Mouse (Mus musculus) lung, postnatal 25 days (tissue): ENCODE measurements around the gene Elavl2.

Experiments
- DNase-seq: peaks from one replicate; pipeline ENCODE4 v3.0.0; 2022; ENCODE audit warnings: low spot score

Gene Elavl2

DNA sequence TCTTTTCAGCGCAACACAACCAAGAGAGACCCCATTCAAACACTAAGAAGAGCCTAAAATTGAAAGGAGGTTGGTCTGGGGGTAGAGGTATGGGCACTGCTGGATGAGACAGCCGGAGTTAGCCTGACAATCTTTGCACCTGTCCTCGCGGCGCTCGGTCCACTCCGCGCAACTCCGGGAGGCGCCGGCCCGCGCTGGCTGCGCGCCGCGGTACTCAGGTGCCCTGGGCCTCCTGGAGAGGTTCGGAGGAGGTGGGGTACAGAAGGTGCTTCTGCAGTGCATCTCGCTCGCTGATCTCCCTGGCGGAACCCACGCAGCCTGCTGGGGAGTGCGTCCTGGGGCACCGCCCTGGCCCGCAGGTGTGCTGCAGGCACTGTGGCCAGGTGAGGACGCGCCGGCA is at the start of gene Elavl2:
Gene Elavl2 (minus strand): TSS at position 363 of the 400 bp plus-strand sequence.
- DNase-seq = no peak

DNA sequence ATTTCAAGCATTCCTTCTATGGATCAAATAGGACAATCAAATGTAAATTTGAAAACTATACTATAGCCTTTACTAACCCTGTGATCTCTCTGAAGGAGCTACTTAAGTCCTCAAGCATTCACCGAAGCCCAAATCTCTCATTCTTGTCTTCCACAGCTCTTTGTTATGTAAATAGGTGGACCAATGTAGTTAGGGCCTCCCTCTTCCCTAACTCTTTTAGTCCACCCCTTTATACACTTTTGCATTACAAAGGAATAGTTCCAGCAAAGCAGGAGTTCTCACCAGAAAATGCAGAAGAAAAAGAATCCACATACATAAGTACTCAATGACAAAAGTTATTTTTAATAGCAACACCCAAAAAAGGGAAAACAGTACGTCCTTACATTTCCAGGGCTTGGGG is 47.3 kb upstream of the Elavl2 start:
- no peak for DNase-seq

DNA sequence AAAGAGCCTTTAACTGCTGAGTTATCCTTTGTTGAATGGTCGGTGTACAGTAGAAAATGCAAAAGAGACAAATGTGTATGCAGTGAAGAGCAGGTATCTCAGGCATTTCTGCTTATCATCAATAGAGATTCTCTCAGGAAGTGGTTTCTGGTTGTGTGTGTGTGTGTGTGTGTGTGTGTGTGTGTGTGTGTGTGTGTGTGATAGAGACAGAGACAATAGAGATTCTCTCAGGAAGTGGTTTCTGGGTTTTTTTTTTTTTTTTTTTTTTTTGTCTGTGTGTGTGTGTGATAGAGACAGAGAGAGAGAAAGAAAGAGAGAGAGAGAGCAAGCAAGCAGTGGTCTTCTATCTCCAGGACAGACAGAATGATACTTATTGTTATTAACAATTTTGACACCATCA is 15.0 kb upstream of the Elavl2 start:
- no peak for DNase-seq

DNA sequence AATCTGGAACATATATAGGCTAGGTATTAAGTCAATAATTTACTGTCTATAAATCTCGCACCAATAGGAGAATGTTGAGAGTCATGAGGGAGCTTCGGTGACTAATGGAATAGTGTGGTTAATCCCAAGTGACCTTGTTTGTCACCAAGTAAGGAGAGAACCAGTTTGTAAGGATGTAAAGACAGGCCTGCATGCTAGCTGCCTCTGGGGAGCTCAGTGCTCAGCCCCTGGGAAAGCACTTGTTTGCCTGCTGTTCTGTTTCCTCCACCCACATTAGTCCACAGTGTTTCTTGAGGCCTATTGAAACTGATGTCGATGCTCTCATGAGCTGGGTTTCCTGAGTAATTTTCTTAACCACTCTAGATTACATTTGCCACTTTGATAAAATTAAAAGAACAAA is 4.5 kb upstream of the Elavl2 start:
- no peak for DNase-seq

DNA sequence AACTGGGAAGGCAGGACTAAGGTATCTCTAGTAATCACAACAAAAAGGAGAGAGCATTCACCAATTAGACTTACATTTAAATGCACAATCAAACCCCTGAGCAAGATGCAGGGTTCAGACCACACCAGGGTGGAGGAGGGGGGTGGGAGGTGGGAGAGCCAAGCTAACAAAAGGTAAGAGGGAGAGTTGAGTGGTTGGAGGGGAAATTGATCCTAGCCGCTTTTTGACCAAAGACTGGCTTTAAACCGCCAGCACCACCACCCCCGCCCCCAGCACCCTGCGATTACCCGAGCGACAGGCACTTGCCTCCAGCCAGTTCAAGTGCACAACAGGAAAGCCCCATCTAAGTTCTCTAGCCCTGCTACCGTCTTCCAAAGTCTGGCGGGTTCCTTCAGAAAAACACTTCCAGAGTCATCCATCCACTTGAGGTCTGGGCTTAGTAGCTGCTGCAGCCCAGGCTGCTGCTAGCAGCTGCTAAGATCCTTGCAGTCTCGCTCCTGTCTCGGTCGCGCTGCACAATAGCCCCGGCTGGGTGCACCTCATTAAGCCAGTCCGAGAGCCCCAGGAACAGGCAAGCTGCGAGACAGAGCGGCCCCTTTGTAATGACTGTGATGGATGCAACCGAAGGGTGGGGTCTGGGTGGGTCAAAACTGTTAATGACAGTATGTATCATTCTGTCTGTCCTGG is 932 bp downstream of the Elavl2 start:
- no peak for DNase-seq

DNA sequence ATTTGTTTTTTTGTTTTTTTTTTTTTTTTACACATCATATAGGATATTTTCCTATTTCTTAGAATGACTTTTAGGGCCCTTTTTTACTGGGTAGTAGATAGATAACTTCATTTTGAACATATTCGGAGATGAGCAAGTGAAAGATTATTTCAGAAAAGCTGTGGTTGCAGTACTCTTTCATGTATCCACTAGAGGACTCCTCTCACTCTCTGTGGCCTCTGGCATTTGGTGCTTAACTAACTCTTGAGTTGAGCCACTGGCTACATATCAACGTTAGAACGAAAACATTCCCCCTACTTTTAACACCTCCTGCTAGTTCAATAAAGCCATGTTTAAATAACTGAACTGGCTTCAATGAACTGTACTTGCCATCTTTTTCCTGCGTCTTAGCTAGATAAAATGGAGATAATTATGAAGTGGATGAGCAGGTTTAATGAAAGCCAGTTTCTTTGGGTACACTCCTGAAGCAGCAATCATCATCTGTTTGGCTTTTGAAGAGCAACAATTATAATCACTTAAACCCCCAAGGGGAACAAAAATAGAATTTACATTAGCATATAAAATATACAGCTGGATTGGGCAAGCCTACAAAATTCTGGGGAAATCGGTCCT is 8.5 kb downstream of the Elavl2 start:
- DNase-seq = no peak

DNA sequence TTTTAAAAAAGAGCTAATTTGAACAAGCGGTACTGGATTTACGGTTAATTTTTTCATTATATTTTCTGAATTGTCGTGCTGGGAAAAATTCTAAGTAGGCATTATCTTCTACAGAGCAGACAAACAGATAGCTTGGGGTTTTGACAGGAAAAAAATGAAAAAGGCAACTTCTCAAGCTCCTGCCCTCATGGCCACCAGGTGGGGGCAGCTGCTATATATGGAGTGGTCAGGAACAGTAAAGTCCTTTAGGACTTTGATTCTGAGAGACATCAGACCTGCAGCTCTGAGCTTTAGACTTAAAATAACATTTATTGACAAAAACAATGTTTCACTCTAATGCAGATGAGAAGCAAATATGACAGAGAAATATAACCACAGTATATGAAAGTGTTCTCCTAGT is 12.9 kb downstream of the Elavl2 start:
- no peak for DNase-seq

DNA sequence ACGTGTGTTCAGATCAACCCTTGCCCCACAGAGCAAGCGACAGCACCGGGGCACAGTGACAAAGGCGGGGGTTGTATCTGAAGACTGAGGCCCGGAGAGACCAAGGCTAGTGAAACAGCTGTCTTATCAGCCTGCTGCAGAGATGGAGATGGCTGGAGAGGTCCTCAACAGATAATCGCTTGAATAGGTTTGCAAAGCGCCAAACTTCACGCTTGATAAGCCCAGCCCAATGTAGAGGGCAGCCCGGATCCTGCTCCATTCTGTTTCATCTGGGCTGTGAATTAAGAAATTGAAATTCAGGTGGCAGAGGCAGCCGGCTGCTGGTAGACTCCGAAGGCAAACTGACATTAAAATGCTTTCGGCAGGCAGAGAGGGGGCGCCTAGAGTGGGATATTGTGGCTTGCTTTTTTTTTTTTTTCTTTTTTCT is 19.4 kb downstream of the Elavl2 start:
- no peak for DNase-seq

DNA sequence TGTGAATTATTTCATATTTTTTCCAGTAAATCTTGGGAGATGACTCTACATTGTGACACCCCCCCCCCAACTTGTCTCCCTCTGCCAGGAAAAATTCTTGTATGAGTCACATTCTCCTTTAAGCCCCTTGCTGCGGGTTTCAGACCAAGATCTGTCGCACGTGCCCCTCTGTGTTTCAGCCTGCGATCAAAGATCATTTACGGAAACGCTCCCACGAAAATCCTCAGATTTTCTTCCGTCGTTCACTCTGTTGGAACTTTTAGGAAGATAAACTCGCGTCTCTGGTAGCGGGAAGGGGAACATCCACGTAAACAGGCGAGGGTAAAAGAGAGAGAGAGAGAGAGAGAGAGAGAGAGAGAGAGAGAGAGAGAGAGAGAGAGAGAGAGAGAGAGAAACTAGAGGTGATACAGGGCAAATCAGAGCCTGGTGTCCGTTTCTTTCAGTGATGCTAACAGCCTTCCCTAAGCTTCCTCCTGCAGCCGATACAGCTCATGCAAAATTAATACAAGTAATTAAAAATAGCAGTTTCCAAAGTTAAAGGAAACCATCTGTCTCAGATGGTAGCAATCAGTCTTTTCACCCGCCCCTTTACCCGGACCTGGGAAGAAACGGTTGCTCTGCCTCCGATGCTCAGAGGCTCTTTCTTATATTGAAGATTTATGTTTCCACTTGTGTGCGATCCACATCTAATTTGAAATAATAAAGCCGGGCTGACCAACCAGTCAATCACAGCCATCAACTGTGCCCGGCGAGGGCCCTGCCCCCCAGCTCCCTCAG is 20.1 kb downstream of the Elavl2 start:
- DNase-seq = no peak

DNA sequence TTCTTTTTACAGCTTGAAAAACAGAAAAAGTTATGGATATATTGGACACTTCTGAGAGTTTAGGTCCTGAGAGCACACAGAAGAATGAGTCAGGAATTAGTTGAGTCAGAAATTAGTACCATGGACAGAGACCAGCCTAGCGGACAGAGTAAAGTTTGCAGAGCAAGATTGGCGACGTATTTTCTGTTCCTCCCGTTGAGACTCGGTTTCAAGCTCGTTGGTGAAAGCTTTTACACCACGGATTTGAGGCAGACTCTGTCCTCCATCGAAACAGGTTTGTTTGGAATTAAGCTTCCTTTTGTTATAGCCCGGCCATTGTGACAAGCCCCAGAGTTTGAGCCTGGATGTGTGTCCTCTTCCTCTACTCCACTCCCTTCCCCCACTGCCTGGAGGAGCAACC is 21.0 kb downstream of the Elavl2 start:
- no peak for DNase-seq

DNA sequence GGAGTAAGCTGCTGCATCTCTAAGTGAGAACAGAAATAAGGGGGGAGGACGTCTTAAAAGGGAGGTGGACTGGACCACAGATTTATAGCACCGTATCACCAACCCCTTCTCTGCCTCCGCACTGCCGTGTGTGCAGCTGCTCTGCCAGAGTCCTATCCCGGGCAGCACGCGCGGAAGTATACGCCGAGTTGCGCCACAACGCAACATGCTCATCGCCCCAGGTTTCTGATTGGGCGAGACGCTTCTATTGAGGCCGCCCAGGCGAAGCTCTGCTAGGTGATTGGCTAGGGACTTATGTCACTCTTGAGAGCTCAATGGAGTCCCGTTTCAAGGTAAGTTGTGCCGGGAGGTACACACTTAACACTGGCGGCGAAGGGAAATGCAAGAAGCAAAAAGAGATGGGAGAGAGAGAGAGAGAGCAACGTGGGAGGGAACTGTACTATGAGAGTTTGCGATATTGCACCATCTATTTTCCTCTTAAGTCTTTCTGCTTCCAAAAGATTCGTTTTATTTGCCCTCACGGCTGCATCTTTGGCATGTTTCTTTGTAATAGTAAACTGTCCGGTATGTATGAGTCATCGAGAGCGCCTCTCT is 24.2 kb downstream of the Elavl2 start:
- DNase-seq = peak; percentile 89

DNA sequence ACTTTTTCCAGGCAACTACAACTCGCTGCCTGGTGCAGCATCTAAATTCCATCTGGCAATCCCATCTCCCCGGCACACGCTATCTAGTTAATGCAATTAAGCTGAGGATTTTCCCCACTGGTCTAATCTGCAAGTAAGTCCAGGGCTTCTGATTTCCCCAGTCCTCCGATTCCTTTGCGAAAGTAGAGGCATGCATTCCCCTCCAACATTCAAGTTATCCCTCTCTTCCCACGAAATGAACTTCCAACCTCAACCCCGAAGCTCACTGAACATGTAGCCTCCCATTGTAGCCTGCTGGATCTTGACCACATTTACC is 25.3 kb downstream of the Elavl2 start:
- no peak for DNase-seq

DNA sequence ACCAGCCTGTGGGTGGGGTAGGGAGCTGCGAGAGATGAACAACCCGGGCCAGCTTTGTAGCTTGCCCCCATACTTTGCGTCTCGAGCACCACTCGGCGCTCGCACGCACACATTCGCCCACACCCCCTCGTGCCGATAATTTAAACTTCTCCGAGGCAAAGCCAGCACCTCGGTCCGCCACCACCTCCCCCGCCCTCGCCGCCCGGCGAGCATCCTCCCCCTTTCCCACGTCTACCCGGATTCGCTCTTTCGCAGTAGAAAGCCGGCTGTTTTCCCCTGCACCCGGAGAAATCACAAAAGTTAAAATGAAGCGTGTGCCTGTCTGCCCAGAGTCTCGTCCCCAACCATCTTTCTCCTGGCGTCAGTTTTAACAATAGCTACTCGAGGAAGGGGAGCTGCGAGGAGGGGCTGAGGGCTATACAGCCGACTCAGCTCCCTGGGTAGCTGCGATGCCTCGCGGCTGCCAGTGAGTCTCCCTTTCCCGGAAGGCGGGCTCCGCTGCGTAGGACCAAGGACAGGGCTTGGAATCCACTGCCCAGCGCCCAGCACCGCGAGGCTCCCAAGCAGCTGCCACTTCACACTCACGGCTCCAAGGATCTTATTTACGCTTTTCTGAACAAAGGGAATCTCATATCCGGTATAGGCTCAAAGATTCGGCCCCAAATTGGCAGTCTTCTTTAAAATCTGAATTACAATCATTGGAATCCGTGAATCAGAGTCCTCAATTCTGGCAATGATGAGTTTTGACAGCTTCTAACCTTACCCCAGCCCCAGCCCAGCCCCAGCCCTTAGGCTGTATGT is 25.8 kb downstream of the Elavl2 start:
- DNase-seq = no peak

DNA sequence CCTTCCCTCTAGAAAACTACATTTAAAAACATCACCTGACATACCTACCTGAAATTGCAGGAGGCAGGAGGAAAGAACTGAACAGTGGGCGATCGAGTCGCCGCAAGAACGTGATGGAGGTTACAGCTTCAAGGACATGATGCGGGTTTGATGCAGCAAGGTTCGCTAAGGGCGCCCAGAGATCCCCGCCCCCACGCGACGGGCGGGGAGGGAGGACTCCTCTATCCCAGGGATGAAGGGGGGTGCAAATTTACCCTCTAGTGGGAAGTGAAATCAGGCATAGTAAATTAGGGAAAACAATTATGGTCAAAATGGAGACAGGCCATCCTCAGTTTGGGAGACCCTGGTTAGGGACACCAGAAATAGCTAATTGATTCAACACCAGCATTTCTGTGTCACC is 27.7 kb downstream of the Elavl2 start:
- no peak for DNase-seq

DNA sequence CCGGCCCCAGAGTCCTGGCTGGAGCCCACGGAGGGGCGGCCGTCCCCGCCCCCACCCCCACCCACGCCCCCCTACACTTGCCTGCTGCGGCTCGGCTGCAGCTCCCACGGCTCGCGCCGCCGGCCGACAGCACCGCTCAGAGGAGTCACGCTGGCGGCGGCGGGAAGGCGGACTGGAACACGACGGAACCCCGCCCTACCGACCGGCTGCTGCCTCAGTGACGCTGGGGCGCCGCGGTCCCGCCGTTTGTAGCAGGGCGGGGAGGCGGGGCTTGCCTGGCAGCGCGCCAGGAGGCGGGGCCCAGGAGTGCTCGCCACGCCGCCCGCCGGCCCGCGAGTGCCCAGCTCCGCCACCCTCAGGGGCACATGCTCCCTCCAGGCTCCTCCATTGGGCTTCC is 28.8 kb downstream of the Elavl2 start:
- DNase-seq = peak; percentile 17

DNA sequence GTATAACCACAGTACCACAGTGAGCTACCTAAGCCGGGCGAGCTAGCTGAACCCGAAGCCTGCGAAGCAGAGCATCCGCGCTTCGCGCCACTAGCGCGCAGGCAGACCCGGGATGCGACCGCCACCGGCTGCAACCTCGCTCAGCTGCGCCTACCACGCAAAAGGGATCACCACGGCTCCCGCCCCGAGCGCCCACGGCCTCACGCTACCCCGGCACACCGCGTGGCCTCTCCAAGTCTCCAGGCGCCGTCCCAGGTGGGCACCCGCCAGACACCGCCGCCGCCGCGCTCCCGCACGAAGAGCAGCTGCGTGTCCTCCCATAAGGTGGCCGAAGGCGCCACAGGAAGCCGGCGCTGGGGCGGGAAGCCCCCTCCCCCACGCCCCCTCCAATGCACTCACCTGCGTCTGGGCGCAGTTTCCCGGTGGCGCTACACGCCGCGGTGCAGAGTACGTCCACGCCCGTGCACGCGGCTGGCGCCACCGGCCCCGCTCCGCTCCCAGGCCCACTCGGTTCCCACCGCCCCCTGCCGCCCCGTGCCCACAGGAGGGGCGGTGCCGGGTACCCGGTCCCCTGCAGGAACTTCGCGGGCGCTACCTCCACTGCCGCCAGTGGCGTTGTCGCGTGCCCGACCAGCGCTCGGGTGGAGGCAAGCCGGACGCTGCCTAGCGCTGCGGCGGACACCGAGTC is 29.3 kb downstream of the Elavl2 start:
- no peak for DNase-seq

DNA sequence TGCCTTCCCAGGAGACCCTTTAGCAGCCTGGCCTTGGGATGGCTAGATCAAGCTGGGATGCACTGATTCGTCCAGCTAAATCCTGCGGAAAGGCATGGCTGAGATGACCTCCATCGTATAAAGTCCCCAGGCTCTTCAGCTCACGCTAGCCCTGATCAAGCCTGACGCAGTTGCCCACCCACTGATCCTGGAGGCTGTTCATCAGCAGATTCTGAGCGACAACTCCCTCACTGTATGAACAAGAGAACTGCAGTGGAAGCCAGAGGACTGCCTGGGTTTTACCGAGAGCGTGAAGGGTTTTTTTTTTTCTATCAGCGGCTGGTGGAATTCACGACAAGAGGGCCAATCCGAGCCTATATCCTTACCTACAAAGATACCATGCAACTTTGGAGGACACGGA is 35.3 kb downstream of the Elavl2 start:
- no peak for DNase-seq

DNA sequence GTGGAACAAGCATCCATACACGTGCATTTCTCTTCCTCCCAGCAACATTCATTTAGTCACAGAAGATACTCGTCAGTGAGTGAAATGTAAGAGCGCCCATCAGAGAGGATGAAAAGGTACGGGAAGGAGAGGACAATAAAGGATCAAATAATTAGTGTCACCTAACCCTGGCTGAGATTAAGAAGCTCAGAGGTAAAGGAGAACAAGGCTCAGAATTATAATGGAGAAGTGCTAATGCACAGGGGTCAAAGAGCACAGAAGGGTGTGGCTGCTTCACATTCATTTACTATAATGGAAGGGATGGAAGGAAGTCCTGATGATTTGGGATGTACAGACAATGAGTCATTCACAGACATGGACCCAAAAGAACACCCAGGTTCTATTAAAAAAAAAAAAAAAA is 36.6 kb downstream of the Elavl2 start:
- DNase-seq = no peak

DNA sequence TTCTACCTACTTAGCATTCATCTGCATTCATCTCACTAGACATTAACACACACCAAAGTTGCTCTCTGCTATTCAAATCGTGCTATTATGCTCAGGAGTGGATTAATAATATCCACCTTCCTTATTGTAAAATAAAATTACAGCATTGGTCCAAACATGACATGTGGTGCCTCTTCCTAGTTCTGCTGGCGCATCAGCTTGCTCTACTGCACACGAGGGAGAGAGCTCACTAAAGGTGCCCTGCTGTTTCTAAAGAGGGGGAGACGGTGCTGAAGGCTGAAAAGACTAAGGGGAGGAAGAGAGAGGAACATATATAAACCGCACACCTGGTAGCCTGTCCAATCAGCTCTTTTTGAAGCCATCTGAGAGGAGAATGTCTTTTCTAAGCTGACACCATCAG is 38.1 kb downstream of the Elavl2 start:
- no peak for DNase-seq

DNA sequence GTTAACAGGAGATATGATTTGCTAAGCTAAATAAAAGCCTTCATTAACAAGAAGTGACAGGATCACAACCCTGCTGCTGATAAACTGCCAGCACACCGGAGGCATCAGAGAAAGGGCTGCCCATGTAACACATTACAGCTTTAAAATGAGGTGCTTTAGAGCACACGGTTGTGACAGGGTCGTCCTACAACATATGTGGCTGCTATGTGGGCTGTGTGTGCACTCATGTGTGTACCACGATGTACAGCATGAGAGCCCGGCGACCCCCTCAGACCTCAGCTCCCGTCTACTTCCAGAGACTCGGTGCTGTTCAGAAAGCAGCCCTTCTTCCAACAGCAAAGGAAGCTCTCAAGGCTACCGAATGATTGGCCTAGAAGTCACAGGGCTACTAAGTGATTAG is 47.4 kb downstream of the Elavl2 start:
- no peak for DNase-seq

DNA sequence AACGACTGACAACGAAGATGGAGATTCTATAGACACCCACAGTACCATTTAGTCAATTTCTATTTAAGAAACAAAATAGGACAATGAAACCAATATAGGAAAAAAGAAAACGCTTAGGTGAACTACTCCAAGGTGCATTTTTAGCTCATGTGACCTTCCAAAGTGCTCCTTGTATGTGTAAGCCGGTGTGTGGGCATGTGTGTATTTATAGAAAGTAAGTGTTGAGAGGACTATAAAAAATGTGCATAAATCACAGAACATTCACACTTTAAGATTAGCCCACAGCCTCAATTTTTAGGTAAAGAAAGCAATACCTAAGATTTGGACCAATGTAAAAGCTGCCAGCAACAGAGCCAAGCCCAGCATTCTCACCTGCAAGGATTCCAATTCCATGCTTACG is 51.0 kb downstream of the Elavl2 start:
- DNase-seq = no peak

DNA sequence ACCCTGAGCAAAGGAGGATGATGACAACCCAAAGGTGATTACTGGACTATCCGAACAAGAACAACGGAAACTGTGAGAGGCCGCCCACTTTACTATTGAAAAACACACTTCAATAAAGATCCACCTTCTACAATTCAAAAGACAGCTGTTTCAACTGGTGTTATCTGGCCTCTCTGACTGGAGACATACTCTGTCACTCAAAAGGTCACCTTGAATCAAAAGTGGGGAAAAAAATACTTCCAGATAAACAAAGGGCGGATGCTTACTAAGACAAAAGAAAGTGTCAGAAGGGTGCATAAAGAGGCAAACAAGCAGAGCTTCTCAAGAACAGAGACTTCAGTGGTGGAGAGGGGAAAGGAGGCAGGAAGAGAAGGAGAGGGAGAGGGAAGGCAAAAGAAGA is 66.4 kb downstream of the Elavl2 start:
- DNase-seq = no peak
